Mouse (Mus musculus) CH12.LX (cell line): Measurements from ENCODE around the gene Col6a6. TPM values are rescaled to one million over a fixed set of nuclear protein-coding genes. Genes with fewer than 3 reads are reported as not detected.

Experiments used
- DNase-seq: peaks from one replicate; pipeline ENCODE4 v3.0.0-alpha.2; 2013; ENCODE audit errors: extremely low read depth
- H3K27ac ChIP-seq: 2 replicates; pipeline ENCODE4 v1.5.1; 2012; ENCODE audit warnings: low read depth, mild to moderate bottlenecking, control low read depth, moderate library complexity; ENCODE audit not compliant: insufficient read depth
- H3K27me3 ChIP-seq: replicated peaks from 2 replicates; pipeline ENCODE3; 2012; ENCODE audit warnings: inconsistent platforms
- H3K36me3 ChIP-seq, 2 experiments: replicated peaks in 1 of 2; 2 replicates each; pipeline versions ENCODE3 to v1.6.1; 2012; ENCODE audit warnings: inconsistent platforms in 1 of 2, low read length in 1 of 2, mild to moderate bottlenecking in 1 of 2, mixed read lengths in 1 of 2, moderate library complexity in 1 of 2; ENCODE audit not compliant: control insufficient read depth in 1 of 2, insufficient read depth in 1 of 2
- H3K4me1 ChIP-seq, 2 experiments: 2 replicates each; pipeline ENCODE4 v1.6.1; 2012; ENCODE audit warnings: inconsistent platforms in 1 of 2, moderate library complexity in 1 of 2; ENCODE audit not compliant: insufficient read depth in 2 of 2, control insufficient read depth in 1 of 2
- H3K4me2 ChIP-seq: 2 replicates; pipeline ENCODE4 v1.6.1; 2012; ENCODE audit warnings: low read depth, mild to moderate bottlenecking, control low read depth; ENCODE audit not compliant: poor library complexity, insufficient read depth, severe bottlenecking
- H3K4me3 ChIP-seq, 3 experiments: fragments of 150-350 bp in 1 of 3; sonication (generic) in 1 of 3; replicated peaks in 1 of 3; 2 replicates each; pipeline versions ENCODE3 to v1.5.1; 2011 to 2012; ENCODE audit warnings: low read depth in 2 of 3, low read length in 2 of 3, mild to moderate bottlenecking in 2 of 3, moderate library complexity in 2 of 3, control low read depth in 1 of 3, improper control_type of control experiment in 1 of 3, inconsistent platforms in 1 of 3, mixed read lengths in 1 of 3; ENCODE audit not compliant: poor library complexity in 1 of 3
- H3K79me2 ChIP-seq: replicated peaks from 2 replicates; pipeline ENCODE4 v1.6.1; 2012; ENCODE audit warnings: mild to moderate bottlenecking, moderate library complexity; ENCODE audit not compliant: control insufficient read depth, poor library complexity, insufficient read depth, severe bottlenecking; ENCODE audit errors: extremely low read depth
- H3K9ac ChIP-seq: 2 replicates; pipeline ENCODE4 v1.6.1; 2012; ENCODE audit warnings: low read depth, mild to moderate bottlenecking, control low read depth, moderate library complexity; ENCODE audit not compliant: insufficient read depth
- H3K9me3 ChIP-seq: replicated peaks from 2 replicates; pipeline ENCODE3; 2012; ENCODE audit warnings: low read length, inconsistent platforms, mixed read lengths
- BHLHE40 ChIP-seq: IDR thresholded peaks from 2 replicates; pipeline ENCODE4 v1.6.1; 2011; ENCODE audit warnings: mild to moderate bottlenecking, low read depth, low read length, improper control_type of control experiment
- CHD1 ChIP-seq: IDR thresholded peaks from 2 replicates; pipeline ENCODE4 v1.6.1; 2012; ENCODE audit warnings: low read depth, low read length, improper control_type of control experiment, inconsistent platforms
- CHD2 ChIP-seq: IDR thresholded peaks from 2 replicates; pipeline ENCODE4 v1.6.1; 2011; ENCODE audit warnings: low read length, improper control_type of control experiment
- CTCF ChIP-seq, 2 experiments: IDR thresholded peaks in 1 of 2; conservative IDR thresholded peaks in 1 of 2; 2 replicates each; pipeline ENCODE4 v1.5.1; 2011 to 2012; ENCODE audit warnings: low read depth in 2 of 2, low read length in 2 of 2, improper control_type of control experiment in 1 of 2, inconsistent platforms in 1 of 2, mild to moderate bottlenecking in 1 of 2, moderate library complexity in 1 of 2
- GABPA ChIP-seq: IDR thresholded peaks from 2 replicates; pipeline ENCODE4 v1.6.1; 2012; ENCODE audit warnings: low read depth, low read length, improper control_type of control experiment, inconsistent platforms; ENCODE audit not compliant: insufficient replicate concordance
- HCFC1 ChIP-seq: IDR thresholded peaks from 2 replicates; pipeline ENCODE4 v1.6.1; 2012; ENCODE audit warnings: low read depth, mild to moderate bottlenecking, inconsistent platforms, low read length, improper control_type of control experiment
- JUN ChIP-seq: IDR thresholded peaks from 2 replicates; pipeline ENCODE4 v1.6.1; 2011; ENCODE audit warnings: low read depth, mild to moderate bottlenecking, low read length, improper control_type of control experiment, moderate library complexity; ENCODE audit not compliant: insufficient read depth
- MAX ChIP-seq: IDR thresholded peaks from 2 replicates; pipeline ENCODE4 v1.6.1; 2011; ENCODE audit warnings: low read length, improper control_type of control experiment
- MEF2A ChIP-seq: IDR thresholded peaks from 2 replicates; pipeline ENCODE4 v1.6.1; 2014; ENCODE audit warnings: low read depth, mild to moderate bottlenecking, inconsistent platforms, low read length, improper control_type of control experiment, borderline replicate concordance
- POLR2A ChIP-seq: IDR thresholded peaks from 2 replicates; pipeline ENCODE4 v1.6.1; 2011; ENCODE audit warnings: low read depth, mild to moderate bottlenecking, improper control_type of control experiment, low read length
- RAD21 ChIP-seq: IDR thresholded peaks from 2 replicates; pipeline ENCODE4 v1.6.1; 2011; ENCODE audit warnings: low read depth, mild to moderate bottlenecking, low read length, improper control_type of control experiment, moderate library complexity
- SIN3A ChIP-seq: IDR thresholded peaks from 2 replicates; pipeline ENCODE4 v1.6.1; 2012; ENCODE audit warnings: low read length, improper control_type of control experiment, inconsistent platforms
- SMC3 ChIP-seq: IDR thresholded peaks from 2 replicates; pipeline ENCODE4 v1.6.1; 2011; ENCODE audit warnings: low read depth, low read length, improper control_type of control experiment
- USF2 ChIP-seq: conservative IDR thresholded peaks from 2 replicates; pipeline ENCODE4 v1.6.1; 2011; ENCODE audit warnings: low read depth, low read length, improper control_type of control experiment
- ZKSCAN1 ChIP-seq: IDR thresholded peaks from 2 replicates; pipeline ENCODE4 v1.6.1; 2012; ENCODE audit warnings: low read depth, inconsistent platforms, low read length, improper control_type of control experiment, borderline replicate concordance
- ZNF384 ChIP-seq: IDR thresholded peaks from 2 replicates; pipeline ENCODE4 v1.6.1; 2012; ENCODE audit warnings: low read depth, low read length, improper control_type of control experiment, inconsistent platforms
- dilution Hi-C: fragments of 300-500 bp; cut with MboI; formaldehyde crosslinking; loops from 2 replicates; pipeline ENCODE4 v1.14.3; 2020; ENCODE audit warnings: low sequenced_read_pairs; ENCODE audit not compliant: extremely low pct_unique_long_range_greater_than_20kb, extremely low pct_ligation_motif_present
- in situ Hi-C: fragments of 300-500 bp; cut with MboI; formaldehyde crosslinking; loops from 3 replicates; pipeline ENCODE4 v1.14.3; 2019; ENCODE audit warnings: low sequenced_read_pairs, low pct_ligation_motif_present, low pct_unique_long_range_greater_than_20kb, mixed read lengths
- polyA plus RNA-seq: library from polyadenylated mRNA; unstranded; fragments of >175 nt; gene quantifications from 2 replicates; pipeline ENCODE4 v1.2.1, GENCODE M21; 2012; ENCODE audit warnings: low read depth; ENCODE audit not compliant: insufficient read length
- total RNA-seq, 2 experiments: library from RNA; depleted of rRNA; stranded (reverse); fragments of 300-350 nt in 1 of 2; fragments of >200 nt in 1 of 2; gene quantifications; 2 replicates each; pipeline ENCODE4 v1.2.3; 2012 to 2014

Col6a6 gene
- total RNA-seq (2012; rRNA removed) (not detected in 2 replicates), total RNA-seq (2014; rRNA removed) (not detected in 2 replicates), polyA plus RNA-seq (not detected in 2 replicates)

GRCm38 (mm10) chr9:105827791-105828385, at the start of gene Col6a6:
Gene Col6a6, minus strand, starts transcription at chr9:105828160.
- H3K79me2 ChIP-seq = no peaks in the 10 kb centered on the region
- no peak for DNase-seq
- H3K27ac ChIP-seq = no peak within 1 kb of the TSS
- no peaks in the 10 kb centered on the region; a peak in 1 of 4 replicates for H3K4me1 ChIP-seq
- H3K9me3 ChIP-seq = no peaks in the 10 kb centered on the region
- in situ Hi-C loops = no loop called here
- H3K36me3 ChIP-seq = no peaks in the 10 kb centered on the region
- TF ChIP-seq BHLHE40 = no peak
- no peak for TF ChIP-seq HCFC1
- TF ChIP-seq POLR2A = no peak
- no peak for TF ChIP-seq CTCF (conservative IDR thresholded peaks at IDR 0.05 in 1 of 2, IDR thresholded peaks at IDR 0.05 in 1 of 2; ENCODE audit: low read depth in 2 of 2, low read length in 2 of 2)
- no peak for TF ChIP-seq SIN3A
- TF ChIP-seq ZNF384 = no peak
- TF ChIP-seq RAD21 = no peak
- no peak for TF ChIP-seq SMC3
- TF ChIP-seq JUN = no peak
- no peak for TF ChIP-seq CHD1
- no peak for TF ChIP-seq MEF2A
- no peak for TF ChIP-seq USF2
- TF ChIP-seq MAX = no peak
- TF ChIP-seq ZKSCAN1 = no peak
- peaks cover 9% of the 10 kb centered on the region for H3K27me3 ChIP-seq
- dilution Hi-C loops = no loop called here
- no peak within 1 kb of the TSS for H3K9ac ChIP-seq
- no peak within 1 kb of the TSS for H3K4me2 ChIP-seq
- no peak within 1 kb of the TSS for H3K4me3 ChIP-seq

GRCm38 (mm10) chr9:105876124-105876523, 48.2 kb upstream of the Col6a6 start:
- H3K79me2 ChIP-seq = no peaks in the 10 kb centered on the region
- no peak overlapping the region for H3K27ac ChIP-seq
- no peaks in the 10 kb centered on the region for H3K4me1 ChIP-seq
- no peak overlapping the region for H3K4me2 ChIP-seq
- TF ChIP-seq CHD2 (peak; percentile 40; the same call in 1 of the 2 replicates), GABPA (no peak)
- DNase-seq = no peak
- no peak overlapping the region for H3K4me3 ChIP-seq
- H3K27me3 ChIP-seq = peaks cover 58% of the 10 kb centered on the region
- dilution Hi-C loops = no loop called here
- no peaks in the 10 kb centered on the region for H3K36me3 ChIP-seq
- no peak overlapping the region for H3K9ac ChIP-seq
- in situ Hi-C loops = no loop called here
- H3K9me3 ChIP-seq = no peaks in the 10 kb centered on the region
